Mouse (Mus musculus) megakaryocyte, embryonic 14.5 days (primary cell): Measurements from ENCODE around the gene Ppa2.

Experiments used
- FLI1 ChIP-seq: IDR thresholded peaks from 2 replicates; pipeline ENCODE4 v1.6.1; 2012; ENCODE audit warnings: low read length, inconsistent platforms, mixed read lengths
- GATA1 ChIP-seq: IDR thresholded peaks from 3 replicates; pipeline ENCODE4 v1.6.1; 2012; ENCODE audit warnings: mixed read lengths, low read length, inconsistent platforms, borderline replicate concordance

DNA sequence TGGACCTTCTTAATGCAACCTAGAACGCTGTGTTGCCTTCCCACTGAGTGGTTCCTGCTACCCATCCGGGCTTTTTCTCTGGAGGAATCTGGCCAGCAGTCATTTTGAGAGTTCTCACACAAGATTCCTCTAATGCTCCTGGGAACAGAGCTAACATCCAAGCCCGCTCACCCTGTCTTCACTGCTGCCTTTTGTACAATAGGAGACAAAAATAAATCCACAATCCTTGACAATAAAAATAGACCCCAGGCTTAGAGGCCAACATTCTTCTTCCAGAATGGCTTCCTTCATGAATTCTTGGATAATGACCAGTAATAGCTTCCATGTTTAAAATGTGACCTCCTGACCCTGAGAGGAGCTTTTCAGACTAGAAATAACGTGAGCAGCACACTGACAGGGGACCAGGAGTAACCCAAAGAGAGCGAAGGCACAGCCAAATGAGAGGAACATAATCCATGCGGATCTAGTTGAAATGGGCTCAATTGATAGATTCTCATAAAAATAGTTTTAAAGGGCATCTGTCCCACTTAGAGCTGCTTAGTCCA is 74.3 kb downstream of the Ppa2 start:
- no peak for TF ChIP-seq GATA1
- TF ChIP-seq FLI1: no peak
